Mouse (Mus musculus) kidney, postnatal 14 days (tissue): ENCODE data around the gene 4930432K21Rik.

Experiments used
- DNase-seq: peaks from one replicate; pipeline ENCODE4 v3.0.0; 2022; ENCODE audit warnings: mixed read lengths

Gene 4930432K21Rik

DNA sequence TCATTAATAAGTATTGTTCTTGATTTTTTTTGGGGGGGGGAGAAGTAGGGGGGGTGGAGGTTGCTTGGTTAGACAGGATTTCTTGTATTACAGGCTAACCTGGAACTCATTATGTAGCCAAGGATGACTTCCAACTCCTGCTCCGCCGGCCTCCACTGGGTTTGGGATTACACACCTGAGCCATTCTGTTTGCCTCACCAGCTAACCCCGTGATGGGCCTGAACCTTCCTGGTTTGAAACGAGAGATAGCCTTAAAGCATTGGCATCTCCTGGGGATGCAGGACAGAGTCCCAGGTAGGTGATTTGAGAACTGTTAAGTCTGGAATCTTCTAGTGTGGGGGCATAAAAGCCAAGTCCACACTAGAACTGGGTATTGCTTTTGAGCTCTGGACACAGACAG, 45.3 kb downstream of the 4930432K21Rik start:
- DNase-seq = no peak

DNA sequence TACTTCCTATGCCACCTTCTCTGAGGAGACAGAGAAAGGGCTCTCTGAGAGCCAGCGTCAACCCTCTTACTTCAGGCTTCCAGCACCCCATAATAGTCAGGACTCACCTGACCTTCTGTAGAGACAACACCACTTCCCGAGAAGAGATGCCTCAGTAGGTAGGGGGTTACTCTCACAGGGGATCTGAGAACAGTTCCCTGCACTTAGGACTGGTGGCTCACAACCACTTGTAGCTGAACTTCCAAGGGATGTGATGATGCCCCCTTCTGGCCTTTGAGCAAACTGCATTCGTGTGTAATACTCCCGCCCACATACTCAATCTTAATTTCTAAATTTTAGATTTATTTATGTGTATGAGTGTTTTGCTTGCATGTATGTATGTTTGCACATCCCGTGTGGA, 45.7 kb downstream of the 4930432K21Rik start:
- DNase-seq = no peak

DNA sequence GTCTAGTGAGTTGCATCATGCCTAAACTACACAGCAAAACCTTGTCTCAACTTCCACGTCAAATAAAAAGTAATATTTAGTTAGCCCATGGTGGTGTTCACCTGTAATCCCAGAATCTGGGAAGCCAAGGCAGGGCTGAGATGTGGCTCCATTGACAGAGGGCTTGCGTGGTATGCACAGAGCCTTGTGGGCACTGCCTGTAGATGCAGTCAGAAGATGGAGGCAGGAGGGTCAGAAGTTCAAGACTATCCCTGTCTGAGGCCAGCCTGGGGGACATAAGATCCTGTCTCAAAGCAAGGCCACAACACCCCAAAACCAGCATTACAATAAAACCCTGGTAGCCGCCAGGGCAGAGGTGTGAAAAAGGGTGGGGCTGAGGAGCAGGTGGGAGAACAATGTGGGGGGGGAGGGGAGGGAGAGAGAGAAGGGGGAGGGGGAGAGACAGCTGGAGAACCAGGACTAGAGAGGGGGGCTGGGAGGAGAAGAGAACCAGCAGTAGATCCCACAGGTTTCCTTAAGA, 46.5 kb downstream of the 4930432K21Rik start:
- no peak for DNase-seq

DNA sequence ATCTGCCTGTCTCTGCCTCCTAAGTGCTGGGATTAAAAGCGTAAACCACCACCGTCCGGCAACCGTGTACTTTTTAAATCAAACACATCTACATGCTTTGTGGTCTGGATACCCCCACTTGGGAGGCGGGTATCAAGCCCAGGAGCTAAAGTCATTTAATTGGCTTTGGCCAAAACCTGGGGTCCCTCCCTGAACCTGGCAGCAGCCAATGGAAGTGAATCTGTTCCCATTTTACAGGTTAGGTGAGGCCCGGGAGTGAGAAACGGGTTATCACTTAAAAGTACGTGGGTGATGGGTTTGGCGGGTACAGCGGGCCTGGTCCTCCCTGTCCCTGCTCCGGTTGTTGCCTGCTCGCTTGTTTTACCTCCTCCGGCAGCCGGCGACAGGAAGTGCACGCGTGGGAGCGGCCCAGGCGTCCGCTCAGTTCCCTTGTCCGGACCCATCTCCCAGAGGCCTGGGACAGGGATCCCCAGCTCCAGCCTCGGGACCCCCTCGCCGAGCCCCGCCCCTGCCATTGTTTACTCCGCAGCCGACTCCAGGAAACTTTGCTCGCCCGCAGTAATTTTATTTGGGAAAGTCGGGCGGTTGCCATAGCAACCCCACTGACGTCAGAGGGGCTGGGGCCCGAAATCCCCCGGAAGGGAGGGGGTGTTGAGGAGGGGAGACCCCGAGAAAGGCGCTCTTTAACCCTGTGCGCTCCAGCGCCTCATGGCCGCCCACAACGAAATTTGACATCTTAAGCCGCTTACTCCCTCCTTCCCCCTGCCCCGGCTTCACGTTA, 49.5 kb downstream of the 4930432K21Rik start:
- DNase-seq = peak; percentile 94

DNA sequence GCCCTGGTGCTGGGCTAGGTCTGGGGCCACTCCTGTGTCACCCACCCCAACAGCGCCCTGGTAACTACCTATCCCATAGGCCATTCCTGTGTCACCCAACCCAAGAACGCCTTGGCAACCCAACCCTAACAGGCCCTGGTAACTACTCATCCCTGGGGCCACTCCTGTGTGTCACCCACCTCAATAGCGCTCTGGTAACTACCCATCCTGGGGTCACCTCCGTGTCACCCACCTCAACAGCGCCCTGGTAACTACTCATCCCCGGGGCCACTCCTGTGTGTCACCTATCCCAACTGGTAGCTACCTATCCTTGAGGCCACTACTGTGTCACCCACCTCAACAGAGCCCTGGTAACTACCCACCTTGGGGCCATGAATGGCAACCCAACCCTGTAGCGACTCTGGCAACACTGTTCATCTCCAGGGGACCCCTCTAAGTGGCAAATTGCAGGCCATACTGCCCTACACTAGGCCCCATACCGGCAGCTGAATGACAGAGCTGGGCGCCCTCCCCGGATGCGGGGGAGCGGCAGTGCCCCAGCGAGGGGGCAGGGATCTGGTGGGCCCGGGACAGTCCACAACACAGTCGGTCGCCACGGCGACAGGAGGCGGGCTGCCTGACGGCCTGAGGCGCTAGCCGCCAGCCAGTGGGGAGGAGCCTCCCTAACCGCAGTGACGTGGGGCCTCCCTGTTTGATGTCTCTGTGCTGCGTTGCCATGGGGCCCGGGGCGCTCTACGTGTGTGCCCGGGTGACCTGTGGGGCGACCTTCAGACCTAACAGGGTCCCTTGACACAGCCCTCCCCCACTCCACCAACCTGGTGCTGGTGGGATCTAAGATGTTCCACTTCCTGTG, 50.3 kb downstream of the 4930432K21Rik start:
- DNase-seq = peak; percentile 92

DNA sequence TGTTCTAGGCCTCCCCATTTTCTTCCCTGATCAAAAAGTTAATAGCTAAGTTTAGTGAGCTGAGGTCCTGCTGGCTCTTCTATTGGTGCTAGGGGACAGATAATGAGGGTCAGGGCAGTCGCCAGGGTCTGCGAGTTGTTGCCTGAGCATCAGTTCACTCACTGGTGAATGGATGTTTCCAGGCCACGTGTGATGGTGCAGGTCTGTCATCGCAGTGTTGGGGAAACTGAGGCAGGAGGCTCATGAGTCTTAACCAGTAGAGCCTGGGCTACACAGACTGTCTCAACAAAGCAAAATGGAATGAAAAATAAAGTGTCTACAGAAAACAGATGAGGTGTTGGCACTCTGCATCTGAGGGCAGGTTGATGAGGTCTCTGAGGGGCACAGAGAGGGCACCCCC, 51.0 kb downstream of the 4930432K21Rik start:
- DNase-seq = no peak

DNA sequence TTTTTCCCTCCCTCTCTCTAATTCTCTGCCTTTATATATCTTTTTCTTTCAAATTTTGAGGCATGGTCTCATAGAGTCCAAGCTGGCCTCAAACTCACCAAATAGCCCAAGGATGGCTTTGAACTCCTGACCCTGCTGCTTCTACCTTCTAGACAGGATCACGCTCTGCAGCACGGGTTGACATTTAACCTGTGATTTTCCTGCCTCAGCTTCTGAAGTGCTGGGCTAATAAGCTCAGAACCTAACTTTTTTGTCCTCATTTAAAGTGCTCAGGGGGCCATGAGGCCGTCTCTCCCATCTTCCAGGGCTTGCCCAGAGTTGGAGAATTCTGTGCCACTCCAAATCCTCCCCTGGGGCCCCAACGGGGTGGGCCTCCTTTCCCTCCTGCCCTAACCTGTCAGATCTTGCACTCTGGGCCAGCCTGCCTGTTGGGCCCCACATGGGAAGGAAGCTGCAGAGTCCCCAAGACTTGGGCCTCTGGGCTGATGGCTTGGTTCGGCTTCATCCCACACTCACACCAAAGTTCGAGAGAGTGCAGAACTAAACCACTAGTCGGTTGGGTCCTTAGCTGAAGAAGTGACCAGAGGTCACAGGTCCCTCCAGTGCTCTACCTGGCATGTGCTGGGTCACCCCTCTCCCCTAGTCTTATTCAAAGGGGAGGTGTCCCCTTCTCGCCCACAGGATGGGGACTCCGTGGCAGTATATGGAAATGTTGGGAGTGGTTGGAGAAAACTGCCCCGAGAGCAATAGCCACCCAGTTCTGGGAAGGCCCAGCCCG, 51.7 kb downstream of the 4930432K21Rik start:
- no peak for DNase-seq

DNA sequence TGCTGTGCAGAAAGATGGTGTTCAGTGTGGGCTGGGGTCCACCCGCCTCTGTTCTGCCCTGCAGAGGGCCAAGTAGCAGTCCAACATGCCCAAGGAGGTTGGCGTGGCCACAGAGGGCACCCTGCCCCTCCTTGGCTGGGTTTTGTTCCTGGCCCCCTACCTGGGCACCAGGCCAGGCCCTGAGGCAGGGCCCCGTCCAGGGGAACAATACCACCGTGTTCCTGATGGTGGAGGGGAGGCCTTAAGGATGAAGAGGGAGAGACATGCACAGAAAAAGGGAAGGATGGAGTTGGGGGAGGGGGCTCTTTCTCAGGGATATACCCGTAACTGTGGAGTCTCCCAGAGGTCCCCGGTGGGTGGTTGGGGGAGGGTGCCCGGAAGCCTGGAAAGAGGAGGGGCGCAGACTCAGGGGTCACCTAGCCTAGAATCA, 52.3 kb downstream of the 4930432K21Rik start:
- DNase-seq = peak; percentile 37

DNA sequence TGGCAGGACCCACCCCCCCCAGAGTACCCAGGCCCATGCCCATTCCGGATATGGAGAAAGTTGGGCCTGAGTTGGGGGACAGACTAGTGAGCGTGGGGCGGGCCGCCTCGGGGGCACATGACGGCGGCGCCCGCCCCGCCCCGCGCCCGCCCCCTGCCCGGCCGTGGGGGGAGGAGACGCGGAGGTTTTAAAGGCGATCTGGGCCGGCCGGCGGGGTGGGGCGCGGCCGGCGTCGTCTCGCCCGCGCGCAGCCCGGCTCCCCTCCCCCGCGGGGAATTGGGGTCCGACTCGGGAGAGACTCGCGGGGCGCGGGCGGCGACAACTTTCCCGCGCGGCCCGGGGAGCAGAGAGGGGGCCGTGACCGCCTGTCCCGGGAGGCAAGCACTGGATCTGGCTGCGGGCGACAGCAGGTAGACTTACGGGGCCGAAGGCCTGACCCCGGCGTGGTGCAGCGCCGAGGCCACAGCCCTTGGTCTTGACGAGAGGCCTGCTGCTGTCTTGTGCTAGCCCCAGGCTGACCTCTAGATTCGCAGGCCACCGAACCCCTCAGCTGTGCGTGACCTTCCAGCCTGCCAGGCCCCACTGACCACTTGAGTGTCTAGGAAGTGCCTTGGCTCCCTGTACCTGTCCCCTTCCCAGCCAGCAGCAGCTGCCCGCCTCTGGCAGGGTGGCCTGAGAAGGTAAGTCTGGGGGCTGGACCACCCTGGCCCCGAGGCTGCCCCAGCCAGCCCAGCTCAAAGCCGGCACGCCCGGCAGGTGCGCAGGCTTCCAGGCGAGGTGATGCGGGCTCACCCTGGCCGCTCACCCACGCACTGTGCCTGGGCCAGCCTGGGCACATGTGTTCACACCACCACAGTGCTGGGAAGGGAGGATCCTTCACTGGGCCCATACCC, 53.1 kb downstream of the 4930432K21Rik start:
- DNase-seq = peak; percentile 90

DNA sequence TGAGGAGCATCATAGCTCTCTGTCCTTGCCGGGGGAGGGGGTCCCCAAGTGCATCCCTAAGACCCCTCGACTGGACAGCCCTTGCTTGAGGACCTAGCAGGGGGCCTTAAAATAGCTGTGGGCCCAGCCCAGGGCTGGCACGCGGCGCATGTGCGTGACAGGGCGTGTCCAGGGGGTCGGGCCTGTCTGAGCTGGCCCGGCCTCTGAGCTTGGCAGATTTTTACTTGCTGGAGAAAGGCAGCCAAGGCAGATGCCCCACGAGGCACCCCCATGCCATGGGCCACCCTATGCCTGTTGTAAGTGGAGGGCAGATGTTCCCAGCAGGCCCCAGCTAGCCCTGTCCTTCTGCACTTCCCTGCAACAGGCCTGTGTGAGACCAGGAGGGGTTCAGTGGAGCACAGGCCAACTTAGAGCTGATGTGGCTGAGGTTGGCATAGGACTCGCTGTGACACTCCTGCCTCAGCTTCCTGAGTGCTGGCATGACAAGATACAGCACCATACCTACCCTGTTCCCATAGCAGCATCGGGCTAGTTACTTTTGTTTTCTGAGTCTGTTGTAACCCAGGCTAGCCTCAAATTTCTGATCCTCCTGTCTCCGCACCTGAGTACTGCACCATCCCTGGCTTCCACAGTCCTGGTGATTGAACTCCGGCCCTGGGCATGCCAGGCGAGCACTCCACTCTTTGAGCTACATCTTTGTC, 53.9 kb downstream of the 4930432K21Rik start:
- DNase-seq = peak; percentile 77

DNA sequence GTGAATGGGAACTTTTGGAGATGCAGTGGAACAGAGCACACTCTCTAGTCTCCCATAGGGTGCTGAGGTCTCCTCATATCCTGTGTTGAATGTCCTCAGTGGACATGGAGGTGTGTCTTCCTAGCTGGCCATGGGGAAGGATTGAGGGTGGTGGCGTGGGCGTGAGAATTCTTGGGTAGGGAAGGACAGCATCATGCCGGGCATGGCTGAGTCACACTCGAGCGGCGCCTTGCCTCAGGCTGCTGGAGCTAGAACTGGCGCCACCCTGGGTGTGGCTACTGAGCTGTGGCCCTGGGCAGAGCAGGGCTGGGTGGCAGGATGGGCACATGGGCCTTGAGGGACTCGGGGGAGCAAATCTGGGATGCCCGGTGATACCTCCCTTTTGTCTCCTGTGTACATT, 54.6 kb downstream of the 4930432K21Rik start:
- DNase-seq = peak; percentile 66

DNA sequence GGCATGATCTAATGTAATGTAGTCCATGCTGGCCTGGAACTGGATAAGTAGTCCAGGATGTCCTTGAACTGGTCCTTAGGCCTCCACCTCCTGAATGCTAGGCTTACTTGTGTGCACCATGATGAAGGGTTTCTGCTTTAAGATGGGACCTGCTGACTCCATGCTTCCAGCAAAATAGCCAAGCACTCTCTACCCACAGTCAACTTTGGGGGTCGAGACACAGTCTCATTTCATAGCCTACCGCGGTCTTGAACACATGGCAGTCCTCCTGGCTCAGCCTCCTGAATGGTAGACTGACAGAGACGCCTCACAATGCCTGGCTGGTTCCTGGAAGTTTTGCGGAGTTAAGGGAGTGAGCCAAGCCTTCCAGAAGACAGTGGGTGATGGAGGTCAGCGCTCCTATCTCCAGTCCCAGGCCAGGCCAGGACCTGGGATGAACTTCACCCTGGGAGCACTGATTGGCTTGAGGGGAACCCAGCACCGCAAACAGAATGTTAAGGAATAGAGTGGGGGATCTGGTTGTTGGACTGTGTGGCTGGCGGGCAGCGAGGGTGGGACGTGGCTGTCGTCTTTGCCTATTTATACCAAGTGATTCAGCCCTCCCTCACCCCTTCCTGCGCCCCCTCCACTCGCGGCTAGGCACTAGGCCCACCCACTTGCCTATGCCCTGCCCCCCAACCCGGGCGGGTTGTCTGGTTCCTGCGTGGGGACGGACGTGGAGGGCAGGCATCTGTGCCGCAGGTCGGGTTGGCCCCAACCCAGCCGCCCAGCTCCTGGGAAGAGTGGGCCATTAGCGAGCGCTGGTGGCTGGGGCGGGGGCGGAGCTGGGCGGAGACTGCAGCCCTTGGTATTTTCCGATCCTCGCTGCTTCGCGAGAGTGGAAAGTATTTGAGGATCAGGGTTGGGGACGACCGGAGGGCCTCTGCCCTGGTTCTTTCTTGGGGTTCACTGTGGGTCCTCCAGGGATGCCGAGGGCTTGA, 55.4 kb downstream of the 4930432K21Rik start:
- DNase-seq = peak; percentile 93

DNA sequence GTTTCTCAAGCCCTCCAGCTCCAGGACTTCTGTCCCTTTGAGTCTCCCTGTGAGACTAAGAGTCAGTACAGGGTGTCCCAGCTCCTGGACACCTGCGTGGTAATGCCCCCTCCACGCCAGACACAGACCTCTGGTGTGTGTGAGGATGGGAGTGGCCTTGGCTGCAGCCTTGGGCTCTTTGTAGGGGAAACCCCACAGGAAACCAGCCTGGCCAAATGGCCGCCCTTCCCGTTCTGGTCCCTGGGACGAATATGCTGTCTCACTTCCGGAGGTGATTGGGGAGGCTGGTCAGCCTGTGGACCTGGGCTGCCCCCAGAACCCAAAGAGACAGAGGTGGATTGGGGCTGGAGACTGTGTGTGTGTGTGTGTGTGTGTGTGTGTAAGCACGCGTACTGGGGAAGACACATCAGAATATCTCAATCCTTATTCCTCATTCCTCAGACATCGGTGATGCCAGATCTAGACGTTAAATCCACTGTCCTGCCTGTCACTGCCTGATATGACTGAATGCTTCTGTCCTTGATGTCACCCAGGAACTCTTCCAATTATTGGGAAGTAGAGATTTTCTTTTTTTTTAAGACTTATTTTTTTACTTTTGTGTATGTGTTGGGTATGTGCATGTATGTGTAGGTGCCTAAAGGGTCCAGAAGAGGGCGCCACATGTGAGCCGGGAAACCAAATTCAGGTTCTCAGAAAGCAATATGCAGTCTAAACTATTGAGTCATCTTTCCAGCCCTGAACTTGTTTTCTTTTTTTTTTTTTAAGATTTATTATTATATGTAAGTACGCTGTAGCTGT, 56.3 kb downstream of the 4930432K21Rik start:
- peak; percentile 85 for DNase-seq

DNA sequence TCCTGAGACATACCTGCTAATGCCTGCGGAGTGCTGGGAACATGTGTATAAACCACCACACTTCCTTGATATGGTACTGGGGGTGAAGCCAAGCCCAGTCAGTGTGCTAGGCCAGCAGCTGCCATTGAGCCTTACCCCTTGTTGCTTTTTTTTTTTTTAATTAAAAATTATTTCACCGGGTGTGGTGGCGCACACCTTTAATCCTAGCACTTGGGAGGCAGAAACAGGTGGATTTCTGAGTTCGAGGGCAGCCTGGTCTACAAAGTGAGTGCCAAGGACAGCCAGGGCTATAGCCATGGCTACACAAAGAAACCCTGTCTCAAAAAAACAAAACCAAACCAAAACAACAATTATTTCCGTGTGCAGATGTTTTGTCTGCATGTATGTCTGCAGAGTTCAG, 57.2 kb downstream of the 4930432K21Rik start:
- no peak for DNase-seq

DNA sequence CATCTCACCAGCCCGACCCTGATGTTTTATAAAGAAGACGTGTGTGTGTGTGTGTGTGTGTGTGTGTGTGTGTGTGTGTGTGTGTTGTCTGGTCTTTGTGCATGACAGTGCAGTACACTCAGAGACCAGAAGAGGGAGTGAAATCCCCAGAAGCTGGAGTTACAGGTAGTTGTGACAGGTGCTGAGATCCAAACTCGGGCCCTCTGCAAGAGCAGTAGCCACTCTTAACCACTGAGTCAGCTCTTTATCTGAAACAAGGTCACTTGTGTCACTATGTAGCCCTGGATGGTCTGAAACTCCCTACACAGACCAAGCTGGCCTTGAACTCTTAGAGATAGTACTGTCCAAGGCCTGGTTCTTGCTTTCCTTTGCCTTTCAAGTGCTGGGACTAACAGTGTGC, 58.8 kb downstream of the 4930432K21Rik start:
- DNase-seq = no peak

DNA sequence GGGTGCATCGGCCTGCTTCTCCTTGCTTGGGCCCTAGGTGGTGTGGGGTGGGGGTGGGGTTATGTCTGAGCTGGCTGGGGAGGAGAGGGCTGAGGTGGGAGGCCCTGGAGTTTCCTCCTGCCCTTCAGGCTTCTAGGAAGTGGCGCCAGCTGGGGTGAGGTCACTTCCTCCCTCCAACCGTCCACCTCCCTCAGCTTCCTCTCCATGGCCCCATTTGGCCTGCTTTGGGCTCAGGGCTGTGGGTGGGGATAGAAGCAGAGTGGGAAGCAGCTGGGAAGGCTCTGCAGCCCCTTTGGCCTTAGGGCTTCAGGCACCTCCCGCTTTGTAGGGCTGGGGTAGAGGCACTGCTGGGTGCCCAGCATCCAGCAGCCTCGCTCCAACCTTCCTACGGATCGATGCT, 60.0 kb downstream of the 4930432K21Rik start:
- peak; percentile 81 for DNase-seq

DNA sequence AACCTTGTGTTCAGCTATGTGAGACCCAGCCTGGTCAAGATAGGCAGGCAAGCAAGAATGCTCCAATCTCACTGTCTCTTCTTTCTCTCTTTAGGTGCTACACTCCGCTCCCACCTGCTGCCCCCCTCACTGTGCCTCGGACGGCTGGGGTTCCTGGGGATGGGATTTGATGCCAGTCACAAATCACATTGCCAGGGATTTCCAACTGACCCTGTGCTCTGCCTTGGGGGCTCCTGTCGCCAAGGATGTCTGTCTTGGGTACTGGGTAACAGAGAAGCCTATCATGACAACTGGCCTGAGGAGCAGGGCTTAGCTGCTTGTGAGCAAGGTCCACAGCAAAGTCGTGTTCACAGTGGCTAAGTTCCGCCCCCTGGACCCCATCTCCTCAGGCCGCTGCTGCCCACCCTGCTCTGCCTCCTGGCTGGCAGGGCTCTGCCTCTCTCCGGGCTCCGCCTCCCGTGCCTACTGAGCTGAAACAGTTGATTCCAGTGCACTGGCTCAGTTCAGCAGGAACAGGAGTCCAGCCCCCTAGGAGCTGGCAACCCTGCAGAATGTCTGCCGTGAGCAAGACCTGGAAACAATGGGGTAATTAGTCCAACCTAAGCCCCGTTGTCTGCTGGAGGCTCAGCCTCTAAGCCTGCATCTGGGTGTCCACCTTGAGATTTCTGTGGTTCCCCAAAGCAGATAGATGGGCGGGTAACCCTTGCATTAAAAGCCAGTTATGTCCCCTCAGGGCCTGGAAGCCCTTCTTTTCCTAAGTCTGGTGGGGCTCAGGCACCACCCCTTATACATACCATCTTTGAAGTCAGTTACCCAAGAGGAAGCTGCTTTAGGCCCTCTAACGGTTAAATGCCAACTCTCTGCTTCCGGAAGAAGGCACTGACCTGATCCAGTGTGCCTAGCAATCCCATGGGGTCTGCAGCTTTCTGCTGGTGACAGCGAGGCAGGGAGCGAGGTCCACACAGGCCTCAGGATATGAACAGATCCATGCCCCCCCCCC, 60.9 kb downstream of the 4930432K21Rik start:
- peak; percentile 71 for DNase-seq
